Mouse (Mus musculus): ENCODE data around the gene Klhdc3. TPM values are rescaled to one million over a fixed set of nuclear protein-coding genes. Genes with fewer than 3 reads are reported as not detected.

Klhdc3 gene
- 100 to 1,000 TPM in 1 of 2 experiments, 10 to 100 TPM in 1; 83.0 to 108 TPM for total RNA-seq (2021)
- long read RNA-seq, experiment 1, transcript Klhdc3-201 (12 exons, 2,100 nt), result major isoform, 130 of 169 reads
- long read RNA-seq, experiment 1, partial matches to known transcripts, result 30 of 169 reads
- long read RNA-seq, experiment 1, other reads (novel, unspliced or antisense), result 8 of 169 reads
- long read RNA-seq, experiment 2, transcript Klhdc3-201 (12 exons, 2,100 nt), result major isoform, 124 of 159 reads
- long read RNA-seq, experiment 2, partial matches to known transcripts, result 16 of 159 reads
- long read RNA-seq, experiment 2, other reads (novel, unspliced or antisense), result 14 of 159 reads

DNA sequence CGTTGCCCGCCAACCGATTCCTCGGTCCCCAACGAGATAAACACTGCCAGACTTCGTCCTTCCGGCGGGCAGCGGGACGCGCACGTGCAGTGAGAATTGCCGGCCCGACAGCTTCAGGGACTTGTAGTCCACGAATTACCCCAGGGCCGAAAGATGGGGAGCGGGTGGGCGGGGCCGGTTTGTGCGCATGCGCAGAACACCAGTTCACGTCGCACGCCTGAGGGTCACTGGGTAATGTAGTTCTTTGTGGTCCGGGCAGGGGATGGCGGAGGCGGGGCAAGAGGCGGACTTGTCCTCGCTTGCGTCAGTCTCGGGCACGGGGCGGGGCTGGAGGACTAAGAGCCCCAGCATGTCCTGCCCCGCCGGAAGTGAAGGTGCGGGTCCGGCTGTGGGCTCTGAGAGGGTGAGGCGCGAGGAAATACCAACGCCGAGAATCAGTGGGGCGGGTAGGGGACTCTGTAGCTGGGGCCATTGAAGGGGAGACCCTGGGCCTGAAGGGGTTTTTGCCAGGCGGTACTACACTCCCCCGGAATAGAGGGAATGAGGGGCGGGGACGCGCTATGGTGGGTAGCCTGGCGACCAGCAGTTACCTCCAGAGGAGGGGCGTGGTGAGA is at the start of gene Klhdc3:
Klhdc3 (minus strand) TSS at position 155 of the 614 bp plus-strand sequence.
- Histone ChIP-seq H3K4me3 (peak within 1 kb of the TSS; percentile 77), H3K27ac (peak within 1 kb of the TSS; percentile 96)
- peak; percentile 99 for DNase-seq
- intact Hi-C loops (cut with DNase I), result loop anchor here (1.0 to 5.0 kb wide), 3 partner anchors 24 to 71 kb away; partner anchors contain the start of genes Cnpy3, Klc4, Mrpl2 and Ppp2r5d
- no peak for TF ChIP-seq CTCF (IDR thresholded peaks at IDR 0.05)

DNA sequence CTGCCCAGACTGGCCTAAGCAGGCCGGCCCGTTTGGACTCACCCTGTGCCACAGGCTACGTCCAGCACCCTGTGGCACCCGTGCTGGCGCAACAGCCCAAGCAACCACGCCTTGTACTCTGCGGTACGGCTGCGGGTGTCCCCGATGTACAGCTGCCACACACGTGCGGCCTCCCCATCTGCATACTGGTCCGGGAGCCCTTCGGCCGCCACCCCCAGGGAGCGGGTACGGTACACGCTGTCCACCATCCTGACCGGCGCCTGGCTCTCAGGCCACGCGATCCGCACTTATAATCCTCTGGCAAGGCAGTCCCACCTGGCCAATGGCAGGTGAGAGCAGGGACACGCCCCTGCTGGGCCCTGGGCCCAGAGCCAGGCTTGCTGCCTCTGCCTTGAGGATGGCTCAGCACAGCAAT is 48.2 kb upstream of the Klhdc3 start, which contains the start of gene Gnmt:
Gnmt (minus strand) TSS at position 265 of the 415 bp plus-strand sequence.
- intact Hi-C loops (cut with DNase I), result no loop called here
- peak within 1 kb of the TSS; percentile 42 for H3K4me3 ChIP-seq
- 0 out of 2 replicates have a peak within 1 kb of the TSS, but pooled peaks have one; percentile 10 for H3K27ac ChIP-seq
- no peak for DNase-seq
- TF ChIP-seq CTCF (IDR thresholded peaks at IDR 0.05), result no peak

DNA sequence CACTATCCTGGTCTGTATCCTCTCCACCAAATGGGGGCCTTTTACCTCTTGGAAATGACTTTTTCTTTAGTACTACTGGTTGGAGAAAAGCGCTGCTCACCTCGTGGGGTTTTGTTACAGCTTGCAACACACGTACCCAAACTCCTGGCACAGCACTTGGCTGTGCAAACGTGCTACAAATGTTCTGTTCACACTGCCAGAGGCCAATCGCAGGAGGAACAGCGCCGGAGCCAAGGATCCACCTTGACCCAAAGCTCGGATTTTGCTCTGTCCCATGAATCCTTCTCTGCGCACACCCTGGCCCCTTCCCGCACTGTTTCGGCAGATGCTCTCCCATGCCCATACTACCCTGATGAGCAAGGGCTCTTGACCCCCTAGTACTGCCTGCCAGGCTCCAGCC is 47.8 kb upstream of the Klhdc3 start:
- H3K4me3 ChIP-seq, result peak overlapping the region; percentile 42
- intact Hi-C loops (cut with DNase I), result no loop called here

DNA sequence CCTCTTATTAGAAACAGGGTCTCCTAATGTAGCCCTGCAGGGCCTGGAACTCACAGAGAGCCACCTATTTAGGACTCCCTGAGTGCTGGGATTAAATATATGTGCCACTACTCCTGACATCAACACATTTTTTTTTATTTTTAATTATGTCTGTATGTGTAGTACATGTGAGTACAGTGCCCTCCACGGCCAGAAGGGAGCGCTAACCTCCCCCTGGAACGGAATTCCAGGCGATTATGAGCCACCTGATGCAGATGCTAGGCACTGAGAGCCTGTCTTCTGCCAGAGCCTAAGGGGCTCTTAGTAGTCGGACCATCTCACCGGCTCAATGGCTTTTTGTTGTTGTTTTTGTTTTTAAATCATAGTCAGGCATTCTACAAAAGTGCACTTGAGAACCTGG is 47.3 kb upstream of the Klhdc3 start:
- no peak overlapping the region for H3K4me3 ChIP-seq
- no peak overlapping the region for H3K27ac ChIP-seq
- intact Hi-C loops (cut with DNase I), result no loop called here
- peak; percentile 47 for TF ChIP-seq CTCF (IDR thresholded peaks at IDR 0.05)
- DNase-seq, result no peak

More for the DNA sequence above, 47.8 kb upstream of the Klhdc3 start:
- 0 out of 2 replicates have a peak overlapping the region, but pooled peaks have one; percentile 10 for H3K27ac ChIP-seq
- DNase-seq, result no peak
- TF ChIP-seq CTCF (IDR thresholded peaks at IDR 0.05), result no peak

DNA sequence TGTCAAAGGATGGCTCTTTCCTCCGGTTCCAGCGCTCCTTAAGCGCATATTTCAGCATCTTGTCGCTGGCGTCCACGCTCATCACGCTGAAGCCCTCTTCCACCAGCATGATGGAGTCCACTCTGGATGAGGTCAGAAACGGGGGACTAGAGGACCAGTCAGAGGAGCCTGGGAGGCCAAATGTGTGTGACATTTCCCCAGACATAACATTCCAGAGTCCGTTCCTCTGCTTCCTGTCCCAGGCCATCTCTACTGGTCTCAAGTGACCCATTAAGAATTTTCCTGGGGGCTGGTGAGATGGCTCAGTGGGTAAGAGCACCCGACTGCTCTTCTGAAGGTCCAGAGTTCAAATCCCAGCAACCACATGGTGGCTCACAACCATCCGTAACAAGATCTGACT is 46.6 kb upstream of the Klhdc3 start:
- H3K4me3 ChIP-seq, result no peak overlapping the region
- H3K27ac ChIP-seq, result no peak overlapping the region
- DNase-seq, result no peak
- TF ChIP-seq CTCF (IDR thresholded peaks at IDR 0.05), result no peak
- intact Hi-C loops (cut with DNase I), result no loop called here

DNA sequence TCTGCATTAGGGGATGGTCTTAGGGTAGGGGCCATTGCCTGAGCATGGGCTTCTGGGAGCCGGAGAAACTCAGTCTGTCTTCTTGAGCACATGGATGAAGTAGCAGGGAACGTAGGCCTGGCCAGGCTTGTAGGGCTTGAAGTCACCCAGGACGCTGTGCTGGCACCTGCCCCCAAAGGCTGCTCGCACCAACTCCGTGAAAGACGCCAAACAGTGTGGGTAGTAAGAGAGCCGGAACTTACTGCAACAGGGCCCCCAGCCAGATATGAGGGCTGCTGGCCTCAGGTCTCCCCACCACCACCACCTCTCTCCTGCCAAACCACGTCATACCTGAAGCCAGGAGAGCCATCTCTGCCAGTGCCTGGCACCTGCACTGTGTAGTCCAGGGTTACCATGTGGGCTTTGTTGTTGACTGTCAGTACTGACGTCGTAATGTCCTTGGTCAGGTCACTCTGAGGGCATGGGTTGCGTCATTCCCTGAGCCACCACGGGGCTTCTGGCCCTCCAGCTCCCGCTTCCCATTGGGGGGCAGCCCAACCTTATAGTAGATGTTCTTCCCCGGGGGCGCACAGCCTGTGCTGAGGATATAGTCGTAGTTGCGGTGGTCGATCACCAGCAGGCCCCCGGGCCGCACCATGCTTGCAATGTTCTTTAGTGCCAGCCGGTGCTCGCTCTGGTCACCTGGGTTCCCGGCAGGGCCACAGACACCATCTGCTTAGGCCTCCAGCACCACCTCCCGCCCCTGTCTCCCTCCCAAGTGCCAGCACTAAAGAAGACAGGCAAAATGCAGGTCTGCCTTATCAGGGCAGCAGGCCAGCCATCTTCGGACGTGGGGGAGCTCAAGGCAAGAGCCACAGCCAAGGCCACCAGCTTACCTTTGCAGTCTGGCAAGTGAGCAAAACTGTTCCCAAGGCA is 45.3 kb upstream of the Klhdc3 start:
- H3K27ac ChIP-seq, result no peak overlapping the region
- no peak overlapping the region for H3K4me3 ChIP-seq
- intact Hi-C loops (cut with DNase I), result loop anchor here (2.0 kb wide), 1 partner anchor 201 kb away; no protein-coding TSS in a partner anchor
- TF ChIP-seq CTCF (IDR thresholded peaks at IDR 0.05), result no peak
- no peak for DNase-seq

DNA sequence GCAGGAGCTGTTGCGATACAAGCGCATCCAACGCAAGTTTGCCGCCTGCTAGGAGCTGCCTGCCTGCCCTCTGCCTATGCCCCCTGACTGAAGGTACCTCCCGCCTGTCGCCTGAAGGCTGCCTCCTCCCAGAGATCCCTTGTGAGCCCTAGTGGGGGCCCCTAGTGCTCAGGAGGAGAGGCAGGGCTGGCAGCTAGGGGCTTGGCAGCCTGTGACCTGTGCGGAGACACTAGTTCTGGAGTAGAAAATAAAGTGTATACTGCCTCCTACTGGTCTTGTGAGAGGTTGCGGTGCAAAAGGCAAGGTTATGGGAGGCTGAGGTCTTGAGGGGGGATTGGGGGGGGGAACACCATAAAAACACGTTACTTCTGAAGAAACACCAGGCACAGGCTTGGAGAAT is 44.6 kb upstream of the Klhdc3 start:
- intact Hi-C loops (cut with DNase I), result loop anchor here (2.0 kb wide), 1 partner anchor 200 kb away; no protein-coding TSS in a partner anchor
- peak; percentile 62 for TF ChIP-seq CTCF (IDR thresholded peaks at IDR 0.05)
- H3K27ac ChIP-seq, result no peak overlapping the region
- peak; percentile 63 for DNase-seq
- no peak overlapping the region for H3K4me3 ChIP-seq

DNA sequence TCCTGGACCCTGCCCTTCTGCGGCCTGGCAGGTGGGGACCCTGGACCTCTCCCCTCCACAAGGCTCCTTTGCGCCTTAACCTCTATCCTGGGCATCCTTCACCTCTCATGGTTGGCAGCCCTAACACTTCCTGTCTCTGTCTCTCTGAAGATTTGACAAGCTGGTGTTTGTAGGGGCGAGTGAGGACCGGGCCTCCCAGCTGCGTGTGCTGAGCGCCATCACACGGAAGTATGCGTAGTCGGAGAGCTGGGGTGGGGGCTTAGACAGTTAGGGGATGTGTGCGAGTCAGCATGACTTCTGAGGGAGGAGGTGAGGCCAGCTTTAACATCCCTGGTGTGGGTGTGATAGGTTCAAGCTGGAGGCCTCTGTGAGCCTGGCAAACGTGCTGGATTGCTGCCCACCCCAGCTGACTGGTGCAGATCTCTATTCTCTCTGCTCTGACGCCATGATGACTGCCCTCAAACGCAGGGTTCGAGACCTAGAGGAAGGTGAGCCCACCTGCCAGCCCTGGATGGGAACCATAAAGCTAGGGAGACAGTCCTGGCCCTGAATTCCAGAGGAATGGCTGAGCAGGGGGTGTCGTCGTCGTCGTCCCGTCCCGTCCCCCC is 43.9 kb upstream of the Klhdc3 start:
- intact Hi-C loops (cut with DNase I), result loop anchor here (2.0 kb wide), 1 partner anchor 200 kb away; no protein-coding TSS in a partner anchor
- Histone ChIP-seq H3K27ac (no peak overlapping the region), H3K4me3 (no peak overlapping the region)
- no peak for TF ChIP-seq CTCF (IDR thresholded peaks at IDR 0.05)
- no peak for DNase-seq

DNA sequence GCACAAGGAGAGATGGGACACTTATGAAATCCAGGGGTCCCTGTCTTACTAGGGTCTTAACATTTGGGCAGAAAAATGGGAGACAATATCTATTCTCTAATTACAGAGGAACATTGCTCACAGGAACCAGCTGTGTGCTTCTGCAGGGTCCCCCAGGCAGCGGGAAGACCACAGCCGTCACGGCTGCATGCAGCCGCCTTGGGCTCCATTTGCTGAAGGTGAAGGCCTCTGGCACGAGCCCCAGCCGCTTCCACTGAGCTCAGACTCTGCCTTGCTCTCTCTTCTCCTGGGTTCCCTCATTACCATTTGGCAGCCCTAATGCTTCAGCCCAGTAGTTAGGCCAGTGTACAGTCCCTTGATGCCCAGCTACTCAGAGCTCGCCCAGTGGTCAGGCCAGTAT is 40.4 kb upstream of the Klhdc3 start:
- intact Hi-C loops (cut with DNase I), result no loop called here
- no peak for TF ChIP-seq CTCF (IDR thresholded peaks at IDR 0.05)

DNA sequence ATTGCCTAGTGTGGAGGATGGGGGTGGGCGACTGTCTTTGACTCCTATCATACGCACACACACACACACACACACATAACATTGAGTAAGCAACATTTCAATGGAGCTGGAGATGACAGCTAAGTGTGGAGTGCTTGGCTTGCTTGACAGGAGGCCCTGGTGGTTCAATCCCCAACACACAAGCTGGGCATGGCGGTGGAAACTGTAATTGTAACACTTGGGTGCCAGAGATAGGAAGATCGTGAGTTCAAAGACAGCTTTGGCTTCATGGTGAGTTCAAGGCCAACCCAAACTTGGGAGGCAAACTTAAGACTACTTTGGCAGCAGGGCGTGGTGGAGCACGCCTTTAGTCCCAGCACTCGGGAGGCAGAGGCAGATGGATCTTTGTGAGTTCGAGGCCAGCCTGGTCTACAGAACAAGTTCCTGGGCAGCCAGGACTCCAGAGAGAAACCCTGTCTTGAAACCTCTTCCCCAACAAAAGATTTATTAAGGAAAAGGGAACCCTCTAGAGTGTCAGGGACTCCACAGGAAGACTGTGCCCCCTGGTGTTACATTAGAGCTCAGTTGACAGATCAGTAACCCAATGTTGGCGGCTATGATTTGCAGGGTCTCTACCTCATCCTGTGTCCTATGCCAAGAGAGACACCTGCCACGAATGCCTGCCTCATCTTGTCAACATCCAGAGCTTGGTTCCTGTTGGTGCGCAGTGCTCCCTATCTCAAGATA is 34.2 kb upstream of the Klhdc3 start:
- peak; percentile 52 for TF ChIP-seq CTCF (IDR thresholded peaks at IDR 0.05)
- no peak overlapping the region for H3K27ac ChIP-seq
- DNase-seq, result no peak
- no peak overlapping the region for H3K4me3 ChIP-seq
- intact Hi-C loops (cut with DNase I), result no loop called here

More for the DNA sequence above, 40.4 kb upstream of the Klhdc3 start:
- DNase-seq, result no peak
- Histone ChIP-seq H3K27ac (no peak overlapping the region), H3K4me3 (no peak overlapping the region)

DNA sequence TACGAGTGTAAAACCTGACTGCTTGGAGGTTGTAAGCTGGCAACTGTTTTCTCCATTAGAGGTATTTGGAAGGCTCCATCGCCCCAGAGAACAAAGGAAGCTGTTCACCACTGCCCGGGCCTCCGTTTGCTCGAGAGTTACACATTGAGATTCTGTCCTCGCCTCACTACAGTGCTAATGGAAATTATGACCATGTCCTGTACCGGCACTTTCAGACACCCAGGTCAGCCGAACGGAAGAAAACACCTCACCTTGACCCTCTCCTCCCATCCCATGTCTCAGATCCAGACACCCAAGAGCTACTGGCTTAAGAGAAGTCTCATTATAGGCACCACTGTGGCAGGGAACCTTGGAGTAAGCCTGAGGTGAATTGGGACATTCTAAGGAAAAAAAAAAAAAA is 33.1 kb upstream of the Klhdc3 start:
- no peak overlapping the region for H3K27ac ChIP-seq
- intact Hi-C loops (cut with DNase I), result loop anchor here (2.0 kb wide), 1 partner anchor 69 kb away; no protein-coding TSS in a partner anchor
- no peak for TF ChIP-seq CTCF (IDR thresholded peaks at IDR 0.05)
- no peak overlapping the region for H3K4me3 ChIP-seq
- no peak for DNase-seq
